Mouse (Mus musculus): ENCODE measurements at regions not wholly inside any gene's neighbourhood (a gene's known extent, or its start where the extent isn't known, plus 50 kb on each side); places are given as distances from the start of the nearest gene placed in this dataset.

GRCm38 (mm10) chr10:23448976-23449859 lies 98.6 kb upstream of the Eya4 start:
- Histone ChIP-seq H3K27ac (ENCODE audit: insufficient read depth, low read depth, low read length, poor library complexity, severe bottlenecking) (no peak overlapping the region), H3K9ac (ENCODE audit: insufficient read depth, low read depth, low read length, poor library complexity, severe bottlenecking) (no peak overlapping the region), H3K4me1 (ENCODE audit: control insufficient read depth in 2 of 2, insufficient read depth in 2 of 2, low read length in 2 of 2, poor library complexity in 1 of 2) (no peaks in the 10 kb centered on the region), H3K4me3 (ENCODE audit: insufficient read depth in 1 of 2, low read depth in 1 of 2, low read length in 2 of 2, poor library complexity in 1 of 2, severe bottlenecking in 1 of 2) (no peak overlapping the region), H3K9me3 (ENCODE audit: control insufficient read depth, insufficient read depth, low read depth, low read length) (no peaks in the 10 kb centered on the region), H3K36me3 (ENCODE audit: control insufficient read depth, insufficient read depth, low read length, poor library complexity, severe bottlenecking) (no peaks in the 10 kb centered on the region)
- no peak for TF ChIP-seq HCFC1 (IDR thresholded peaks at IDR 0.05; ENCODE audit: borderline replicate concordance, insufficient read depth, low read length)
- TF ChIP-seq MAFK (IDR thresholded peaks at IDR 0.05; ENCODE audit: insufficient read depth, low read depth, low read length), result no peak
- no peak for TF ChIP-seq CHD2 (IDR thresholded peaks at IDR 0.05; ENCODE audit: low read depth, low read length)
- TF ChIP-seq ZNF384 (IDR thresholded peaks at IDR 0.05; ENCODE audit: low read depth, low read length), result no peak
- no peak for TF ChIP-seq ZC3H11A (IDR thresholded peaks at IDR 0.05; ENCODE audit: borderline replicate concordance, low read depth, low read length)
- no peak for DNase-seq (ENCODE audit: low read depth, low spot score)
- in situ Hi-C loops (cut with MboI; ENCODE audit: low sequenced_read_pairs in 2 of 2, unreplicated experiment in 2 of 2), result no loop called here

- Histone ChIP-seq H3K9ac (ENCODE audit: insufficient read depth, low read depth, low read length, poor library complexity, severe bottlenecking) (no peak overlapping the region), H3K9me3 (ENCODE audit: control insufficient read depth, insufficient read depth, low read depth, low read length) (no peaks in the 10 kb centered on the region), H3K36me3 (ENCODE audit: control insufficient read depth, insufficient read depth, low read length, poor library complexity, severe bottlenecking) (no peaks in the 10 kb centered on the region), H3K4me1 (ENCODE audit: control insufficient read depth in 2 of 2, insufficient read depth in 2 of 2, low read length in 2 of 2, poor library complexity in 1 of 2) (no peaks in the 10 kb centered on the region), H3K27ac (ENCODE audit: insufficient read depth, low read depth, low read length, poor library complexity, severe bottlenecking) (no peak overlapping the region), H3K4me3 (ENCODE audit: insufficient read depth in 1 of 2, low read depth in 1 of 2, low read length in 2 of 2, poor library complexity in 1 of 2, severe bottlenecking in 1 of 2) (no peak overlapping the region)
- TF ChIP-seq CHD2 (IDR thresholded peaks at IDR 0.05; ENCODE audit: low read depth, low read length) (no peak), ZNF384 (IDR thresholded peaks at IDR 0.05; ENCODE audit: low read depth, low read length) (no peak), ZC3H11A (IDR thresholded peaks at IDR 0.05; ENCODE audit: borderline replicate concordance, low read depth, low read length) (no peak), MAFK (IDR thresholded peaks at IDR 0.05; ENCODE audit: insufficient read depth, low read depth, low read length) (no peak), HCFC1 (IDR thresholded peaks at IDR 0.05; ENCODE audit: borderline replicate concordance, insufficient read depth, low read length) (no peak)
- no peak for DNase-seq (ENCODE audit: low read depth, low spot score)
- in situ Hi-C loops (cut with MboI; ENCODE audit: low sequenced_read_pairs in 2 of 2, unreplicated experiment in 2 of 2), result no loop called here
Observed at GRCm38 (mm10) chr10:23430376-23430775, 79.8 kb upstream of the Eya4 start.

GRCm38 (mm10) chr10:23413794-23414518 lies 63.4 kb upstream of the Eya4 start:
- no peak overlapping the region for H3K4me3 ChIP-seq (ENCODE audit: insufficient read depth in 1 of 2, low read depth in 1 of 2, low read length in 2 of 2, poor library complexity in 1 of 2, severe bottlenecking in 1 of 2)
- H3K36me3 ChIP-seq (ENCODE audit: control insufficient read depth, insufficient read depth, low read length, poor library complexity, severe bottlenecking), result no peaks in the 10 kb centered on the region
- no peaks in the 10 kb centered on the region for H3K4me1 ChIP-seq (ENCODE audit: control insufficient read depth in 2 of 2, insufficient read depth in 2 of 2, low read length in 2 of 2, poor library complexity in 1 of 2)
- no peak overlapping the region for H3K27ac ChIP-seq (ENCODE audit: insufficient read depth, low read depth, low read length, poor library complexity, severe bottlenecking)
- in situ Hi-C loops (cut with MboI; ENCODE audit: low sequenced_read_pairs in 2 of 2, unreplicated experiment in 2 of 2), result no loop called here
- no peaks in the 10 kb centered on the region for H3K9me3 ChIP-seq (ENCODE audit: control insufficient read depth, insufficient read depth, low read depth, low read length)
- DNase-seq (ENCODE audit: low read depth, low spot score), result no peak
- no peak overlapping the region for H3K9ac ChIP-seq (ENCODE audit: insufficient read depth, low read depth, low read length, poor library complexity, severe bottlenecking)
- TF ChIP-seq MAFK (IDR thresholded peaks at IDR 0.05; ENCODE audit: insufficient read depth, low read depth, low read length) (no peak), ZNF384 (IDR thresholded peaks at IDR 0.05; ENCODE audit: low read depth, low read length) (no peak), CHD2 (IDR thresholded peaks at IDR 0.05; ENCODE audit: low read depth, low read length) (no peak), ZC3H11A (IDR thresholded peaks at IDR 0.05; ENCODE audit: borderline replicate concordance, low read depth, low read length) (no peak), HCFC1 (IDR thresholded peaks at IDR 0.05; ENCODE audit: borderline replicate concordance, insufficient read depth, low read length) (no peak)

GRCm38 (mm10) chr10:23403351-23403938 lies 52.9 kb upstream of the Eya4 start:
- Histone ChIP-seq H3K4me3 (ENCODE audit: insufficient read depth in 1 of 2, low read depth in 1 of 2, low read length in 2 of 2, poor library complexity in 1 of 2, severe bottlenecking in 1 of 2) (no peak overlapping the region), H3K9me3 (ENCODE audit: control insufficient read depth, insufficient read depth, low read depth, low read length) (no peaks in the 10 kb centered on the region), H3K36me3 (ENCODE audit: control insufficient read depth, insufficient read depth, low read length, poor library complexity, severe bottlenecking) (no peaks in the 10 kb centered on the region), H3K9ac (ENCODE audit: insufficient read depth, low read depth, low read length, poor library complexity, severe bottlenecking) (no peak overlapping the region), H3K4me1 (ENCODE audit: control insufficient read depth in 2 of 2, insufficient read depth in 2 of 2, low read length in 2 of 2, poor library complexity in 1 of 2) (no peaks in the 10 kb centered on the region), H3K27ac (ENCODE audit: insufficient read depth, low read depth, low read length, poor library complexity, severe bottlenecking) (no peak overlapping the region)
- DNase-seq (ENCODE audit: low read depth, low spot score), result no peak
- in situ Hi-C loops (cut with MboI; ENCODE audit: low sequenced_read_pairs in 2 of 2, unreplicated experiment in 2 of 2), result no loop called here
- TF ChIP-seq HCFC1 (IDR thresholded peaks at IDR 0.05; ENCODE audit: borderline replicate concordance, insufficient read depth, low read length) (no peak), ZC3H11A (IDR thresholded peaks at IDR 0.05; ENCODE audit: borderline replicate concordance, low read depth, low read length) (no peak), ZNF384 (IDR thresholded peaks at IDR 0.05; ENCODE audit: low read depth, low read length) (no peak), CHD2 (IDR thresholded peaks at IDR 0.05; ENCODE audit: low read depth, low read length) (no peak), MAFK (IDR thresholded peaks at IDR 0.05; ENCODE audit: insufficient read depth, low read depth, low read length) (no peak)

Data from ES-E14 (cell line).